Mouse (Mus musculus): ENCODE measurements at regions not wholly inside any gene's neighbourhood (a gene's known extent, or its start where the extent isn't known, plus 50 kb on each side); places are given as distances from the start of the nearest gene placed in this dataset.

DNA sequence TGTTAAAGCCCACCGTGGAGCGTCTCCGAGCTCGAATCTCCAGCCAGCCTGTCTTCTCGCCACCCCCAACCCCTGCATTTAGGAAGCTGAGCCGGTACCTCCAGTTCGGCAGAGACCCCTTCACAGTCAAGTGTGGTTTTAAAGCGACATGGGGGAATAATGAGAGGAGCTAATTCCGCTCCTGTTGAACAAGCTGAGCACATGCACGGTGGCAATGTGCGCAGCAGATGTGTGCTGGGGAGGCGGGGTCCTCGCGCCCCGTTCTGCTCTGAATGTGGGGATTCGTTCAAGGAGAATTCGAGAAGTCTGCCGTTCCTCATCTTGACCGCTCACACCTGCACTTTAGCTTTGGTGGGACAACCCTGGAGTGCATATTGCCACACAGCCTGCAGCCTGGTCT, 123.4 kb upstream of the Tbx3 start:
- no peak for TF ChIP-seq EP300 (IDR thresholded peaks at IDR 0.05)
- TF ChIP-seq CTCF (IDR thresholded peaks at IDR 0.05): no peak

All from lung, postnatal 0 days (tissue).